Mouse (Mus musculus) limb, embryonic 14.5 days (tissue): ENCODE results near the gene Fndc3c1. TPM values are rescaled to one million over a fixed set of nuclear protein-coding genes. Genes with fewer than 3 reads are reported as not detected.
"Not testable (repeated sequence)": the region's sequence is repeated elsewhere in the genome, so short reads cannot be mapped to it uniquely, and the experiment has no call there.

Experiments used
- ATAC-seq: fragments of 200-750 bp; cut with Nextera tagmentation; 2 replicates; pipeline ENCODE4 v1.8.0; 2017; ENCODE audit warnings: low read depth, moderate number of reproducible peaks, moderate TSS enrichment; ENCODE audit not compliant: low FRiP score
- DNase-seq: peaks from one replicate; pipeline ENCODE4 v3.0.0-alpha.2; 2015; ENCODE audit warnings: low spot score
- H3K27ac ChIP-seq: fragments of 300-500 bp; sonication (generic); replicated peaks from 2 replicates; pipeline ENCODE4 v1.5.1; 2014; ENCODE audit warnings: low read depth, mild to moderate bottlenecking, low read length, moderate library complexity, mixed read lengths
- H3K27me3 ChIP-seq: fragments of 300-500 bp; sonication (generic); 2 replicates; pipeline ENCODE4 v1.6.1; 2014; ENCODE audit warnings: low read length, mixed read lengths; ENCODE audit not compliant: control insufficient read depth, insufficient read depth
- H3K36me3 ChIP-seq: fragments of 300-500 bp; sonication (generic); 2 replicates; pipeline ENCODE4 v1.6.1; 2014; ENCODE audit warnings: mild to moderate bottlenecking, low read length, moderate library complexity, mixed read lengths; ENCODE audit not compliant: control insufficient read depth, insufficient read depth
- H3K4me1 ChIP-seq: fragments of 300-500 bp; sonication (generic); 2 replicates; pipeline ENCODE4 v1.6.1; 2014; ENCODE audit warnings: antibody characterized with exemption, low read length, mixed read lengths; ENCODE audit not compliant: control insufficient read depth, insufficient read depth
- H3K4me2 ChIP-seq: fragments of 300-500 bp; sonication (generic); replicated peaks from 2 replicates; pipeline ENCODE4 v1.6.1; 2014; ENCODE audit warnings: low read depth, mild to moderate bottlenecking, low read length, moderate library complexity; ENCODE audit not compliant: severe bottlenecking
- H3K4me3 ChIP-seq: fragments of 300-500 bp; sonication (generic); replicated peaks from 2 replicates; pipeline ENCODE4 v1.5.1; 2014; ENCODE audit warnings: low read length
- H3K9ac ChIP-seq: fragments of 300-500 bp; sonication (generic); 2 replicates; pipeline ENCODE4 v1.6.1; 2014; ENCODE audit warnings: mild to moderate bottlenecking, low read depth, low read length, moderate library complexity; ENCODE audit not compliant: severe bottlenecking
- H3K9me3 ChIP-seq: fragments of 300-500 bp; sonication (generic); 2 replicates; pipeline ENCODE4 v1.6.1; 2016; ENCODE audit warnings: low read length; ENCODE audit not compliant: control insufficient read depth
- POLR2A ChIP-seq: fragments of 200-500 bp; IDR thresholded peaks from 2 replicates; pipeline ENCODE4 v1.8.0; 2012; ENCODE audit warnings: inconsistent platforms, mild to moderate bottlenecking, moderate library complexity, borderline replicate concordance; ENCODE audit not compliant: insufficient read depth, insufficient read length; ENCODE audit errors: extremely low read depth
- WGBS: fragments of 180-500 bp; shearing (Covaris S2); extraction: QIAGEN DNeasy Blood & Tissue Kit; methylation state at CpG from one replicate; pipeline ENCODE4 v1.1.7; 2014; 5-methylcytosine and 5-hydroxymethylcytosine counted together
- microRNA-seq: library from miRNA; unstranded; fragments of <30 nt; microRNA quantifications from one replicate; pipeline ENCODE4, GENCODE M21; 2016
- polyA plus RNA-seq, 2 experiments: library from polyadenylated mRNA; depleted of rRNA in 1 of 2; stranded (reverse) in 1 of 2; unstranded in 1 of 2; fragments of >200 nt; fragmentation: Nextera tagmentation in 1 of 2; extraction: Ambion mirVana in 1 of 2; gene quantifications; 2 replicates each; pipeline versions ENCODE4 v1.2.1 to v1.2.3; 2012 to 2014

Gene Fndc3c1
- 16.9 and 19.2 TPM in 2 replicates for polyA plus RNA-seq (2012; rRNA removed)
- polyA plus RNA-seq (2014; fragmentation: Nextera tagmentation; extraction: Ambion mirVana) = 14.0 and 15.4 TPM in 2 replicates

- ATAC-seq (peak; percentile 92), DNase-seq (peak; percentile 15)
- Histone ChIP-seq H3K36me3 (no peaks in the 10 kb centered on the region), H3K9me3 (no peaks in the 10 kb centered on the region), H3K27me3 (0 out of 2 replicates have a peak, but pooled peaks cover 3% of the 10 kb centered on the region), H3K4me3 (peak within 1 kb of the TSS; percentile 46), H3K4me2 (peak within 1 kb of the TSS; percentile 57), H3K27ac (no peak within 1 kb of the TSS), H3K9ac (peak within 1 kb of the TSS; percentile 45), H3K4me1 (no peaks in the 10 kb centered on the region)
- no peak for TF ChIP-seq POLR2A
- whole genome bisulfite sequencing = 20% methylated on average over 16 of the region's 39 CpGs
Measured at GRCm38 (mm10) chrX:106485101-106485651, at the start of gene Fndc3c1. Gene Fndc3c1 (minus strand): TSS chrX:106485401.

- no peak for DNase-seq
- TF ChIP-seq POLR2A = no peak
- no peak overlapping the region for H3K9ac ChIP-seq
- no peak for ATAC-seq
- no peaks in the 10 kb centered on the region for H3K36me3 ChIP-seq
- H3K9me3 ChIP-seq = no peaks in the 10 kb centered on the region
- WGBS = 35% methylated on average over 10 of the region's 10 CpGs
- H3K4me3 ChIP-seq = no peak overlapping the region
- H3K27ac ChIP-seq = no peak overlapping the region
- H3K4me2 ChIP-seq = no peak overlapping the region
- no peaks in the 10 kb centered on the region for H3K4me1 ChIP-seq
- 0 out of 2 replicates have a peak, but pooled peaks cover 3% of the 10 kb centered on the region for H3K27me3 ChIP-seq
Measured at GRCm38 (mm10) chrX:106486451-106486850, 1.2 kb upstream of the Fndc3c1 start.

- H3K4me1 ChIP-seq = no peaks in the 10 kb centered on the region
- H3K4me2 ChIP-seq = peak overlapping the region; percentile 57
- H3K36me3 ChIP-seq = no peaks in the 10 kb centered on the region
- no peak overlapping the region for H3K27ac ChIP-seq
- H3K9ac ChIP-seq = peak overlapping the region; percentile 45; the same call in 1 of the 2 replicates
- H3K9me3 ChIP-seq = no peaks in the 10 kb centered on the region
- 0 out of 2 replicates have a peak, but pooled peaks cover 3% of the 10 kb centered on the region for H3K27me3 ChIP-seq
- peak overlapping the region; percentile 46 for H3K4me3 ChIP-seq
- no peak for DNase-seq
- 19% methylated on average over 11 of the region's 13 CpGs for WGBS
- no peak for TF ChIP-seq POLR2A
- ATAC-seq = peak; percentile 53
Measured at GRCm38 (mm10) chrX:106485671-106486070, 470 bp upstream of the Fndc3c1 start.

- not testable (repeated sequence) for H3K4me3 ChIP-seq, H3K9me3 ChIP-seq, H3K9ac ChIP-seq, ATAC-seq, H3K36me3 ChIP-seq, H3K27me3 ChIP-seq, H3K27ac ChIP-seq, DNase-seq, H3K4me2 ChIP-seq, H3K4me1 ChIP-seq
- 44% methylated on average over 2 of the region's 2 CpGs for WGBS
Measured at GRCm38 (mm10) chrX:106479891-106480290, 5.3 kb downstream of the Fndc3c1 start.

- H3K27me3 ChIP-seq = no peaks in the 10 kb centered on the region
- H3K4me2 ChIP-seq = no peak overlapping the region
- no peak overlapping the region for H3K27ac ChIP-seq
- H3K9me3 ChIP-seq = no peaks in the 10 kb centered on the region
- DNase-seq = peak; percentile 8
- no peaks in the 10 kb centered on the region for H3K36me3 ChIP-seq
- no peak overlapping the region for H3K4me3 ChIP-seq
- no peak for ATAC-seq
- no peak overlapping the region for H3K9ac ChIP-seq
- no peaks in the 10 kb centered on the region for H3K4me1 ChIP-seq
- TF ChIP-seq POLR2A = no peak
Measured at GRCm38 (mm10) chrX:106385304-106385703, 99.9 kb downstream of the Fndc3c1 start.

- Histone ChIP-seq H3K4me1 (no peaks in the 10 kb centered on the region), H3K27me3 (no peaks in the 10 kb centered on the region), H3K4me2 (no peak overlapping the region), H3K4me3 (no peak overlapping the region), H3K9ac (no peak overlapping the region), H3K27ac (no peak overlapping the region), H3K36me3 (no peaks in the 10 kb centered on the region), H3K9me3 (no peaks in the 10 kb centered on the region)
- DNase-seq (no peak), ATAC-seq (no peak)
- no peak for TF ChIP-seq POLR2A
Measured at GRCm38 (mm10) chrX:106380608-106381007, 104.6 kb downstream of the Fndc3c1 start.

Small RNA genes lying within 50 kb of the gene (microRNA-seq; reads per million reads assigned to microRNA genes)
- gene Gm27428 = not detected

Other genes with a start within 250 kb of the Fndc3c1 start
- 0.04 TPM in 1 of 2 replicates, not detected in the other for gene Fnd3c2, start 230.0 kb downstream of the Fndc3c1 start, polyA plus RNA-seq (2012; rRNA removed)
- gene Fnd3c2, start 230.0 kb downstream of the Fndc3c1 start, polyA plus RNA-seq (2014; fragmentation: Nextera tagmentation; extraction: Ambion mirVana) = not detected in 2 replicates
- gene Gm5127, start 97.8 kb upstream of the Fndc3c1 start, polyA plus RNA-seq (2012; rRNA removed) = 0.08 and 0.11 TPM in 2 replicates
- 0.19 TPM in 1 of 2 replicates, not detected in the other for gene Gm5127, start 97.8 kb upstream of the Fndc3c1 start, polyA plus RNA-seq (2014; fragmentation: Nextera tagmentation; extraction: Ambion mirVana)
- 1.0 and 1.3 TPM in 2 replicates for gene Cysltr1, start 118.3 kb upstream of the Fndc3c1 start, polyA plus RNA-seq (2012; rRNA removed)
- gene Cysltr1, start 118.3 kb upstream of the Fndc3c1 start, polyA plus RNA-seq (2014; fragmentation: Nextera tagmentation; extraction: Ambion mirVana) = 1.8 and 2.1 TPM in 2 replicates